In the genomic region with DNA sequence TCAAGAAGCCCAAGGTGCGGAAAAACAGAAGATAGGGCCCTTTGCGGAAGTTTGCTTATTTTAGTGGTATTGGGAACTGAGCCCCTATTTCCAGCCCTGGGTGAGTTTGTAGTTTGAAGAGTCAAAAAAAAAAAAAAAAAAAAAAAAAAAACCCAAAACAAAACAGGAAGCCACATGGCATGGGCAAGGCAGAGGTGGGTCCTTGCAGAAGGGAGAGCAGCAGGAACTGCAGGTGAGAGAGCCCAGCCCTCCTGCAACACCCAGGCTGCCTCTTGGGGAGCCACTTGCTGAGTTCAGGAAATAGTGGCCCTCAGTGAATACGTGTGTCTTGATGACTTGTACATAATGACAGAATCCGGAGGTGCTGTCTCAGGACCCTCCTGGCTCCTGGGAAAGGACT, we compare ENCODE assay signal across 42 mouse cellular contexts. TPM values are rescaled to one million over a fixed set of nuclear protein-coding genes. Genes with fewer than 3 reads are reported as not detected.
A peak's percentile ranks its signal among the peaks of the same experiment; 100 is the strongest.
DNase-seq lines count a peak whose midpoint lies in the region; ATAC-seq and TF ChIP-seq lines count a peak whose summit lies in the region.
"Had no signal": no experiment of that assay in that cellular context is flagged by ENCODE, and none has a peak within 500 bp of the region (broad histone marks: within the 10 kb centered on the region; RNA-seq: fewer than 3 reads in every experiment).

No protein-coding gene starts in this region.

- no peaks in the 10 kb centered on the region; the same call in 1 of the 2 replicates for H3K27me3 ChIP-seq in heart, embryonic 14.5 days (ENCODE audit: control insufficient read depth, insufficient read depth, low read length)
- H3K27me3 ChIP-seq in heart, adult 2 months (ENCODE audit: control insufficient read depth, insufficient read depth, low read length) = no peaks in the 10 kb centered on the region
- H3K27me3 ChIP-seq in limb, embryonic 11.5 days (ENCODE audit: control insufficient read depth, insufficient read depth, low read length) = no peaks in the 10 kb centered on the region
- H3K27me3 ChIP-seq: forebrain, embryonic 15.5 days had no signal

- ATAC-seq in heart, embryonic 14.5 days (ENCODE audit: insufficient number of reproducible peaks, insufficient read depth, low FRiP score, low read depth) = no peak
- ATAC-seq in common myeloid progenitor, adult 5-6 weeks (replicated peaks; ENCODE audit: low read depth, poor library complexity, severe bottlenecking) = peak; percentile 52
- no peak for ATAC-seq in limb, embryonic 11.5 days (ENCODE audit: insufficient number of reproducible peaks, low FRiP score, low TSS enrichment, low read depth)
- ATAC-seq in activated CD4-positive, CD25-positive, alpha-beta regulatory T cell, adult 4 months = no peak
- no peak for ATAC-seq in inflammation-experienced regulatory T-cells, adult 6 months
- ATAC-seq: CD4-positive, CD25-positive, alpha-beta regulatory T cell, adult 4 months; forebrain, embryonic 15.5 days; hindbrain, embryonic 16.5 days; intestine, embryonic 16.5 days; liver, embryonic 12.5 days; liver, postnatal 0 days had no signal

- no peak for DNase-seq in heart, adult 2 months
- peak; percentile 59 for DNase-seq in A20 (ENCODE audit: low read depth, low spot score)
- DNase-seq in limb, embryonic 11.5 days (ENCODE audit: low spot score) = no peak
- DNase-seq in gastrocnemius, postnatal 14 days = no peak
- DNase-seq: adrenal gland, adult 8-10 months; cerebellum, adult 2 months; cerebellum, postnatal 25 days; gastrocnemius, adult 2 months; heart, postnatal 10 days; kidney, adult 8-10 months; kidney, postnatal 10 days; left cerebral cortex, postnatal 4 days; liver, postnatal 0 days; lung, postnatal 14 days; right cerebral cortex, postnatal 4 days; thymus, adult 18-20 months; thymus, postnatal 4 days had no signal

- no peak overlapping the region for H3K4me3 ChIP-seq in heart, embryonic 14.5 days (ENCODE audit: control insufficient read depth in 1 of 2, insufficient read depth in 1 of 2, low read depth in 1 of 2, low read length in 2 of 2)
- H3K4me3 ChIP-seq in heart, adult 2 months = no peak overlapping the region
- no peak overlapping the region for H3K4me3 ChIP-seq in limb, embryonic 11.5 days (ENCODE audit: low read depth, low read length)
- H3K4me3 ChIP-seq: embryonic facial prominence, embryonic 13.5 days; forebrain, embryonic 10.5 days; forebrain, embryonic 15.5 days; gastrocnemius, adult 2 months; liver, embryonic 12.5 days; myocyte; neural tube, embryonic 12.5 days had no signal

- TF ChIP-seq CTCF in heart, adult 2 months (IDR thresholded peaks at IDR 0.05) = no peak

- no peak for TF ChIP-seq EP300 in heart, adult 2 months (IDR thresholded peaks at IDR 0.05; ENCODE audit: insufficient read depth, low read depth, low read length)

- 0 out of 4 replicates have a peak overlapping the region, but pooled peaks of 1 of the 2 experiments have one; percentile 33 for H3K27ac ChIP-seq in heart, embryonic 14.5 days (replicated peaks in 1 of 2; ENCODE audit: control insufficient read depth in 1 of 2, insufficient read depth in 1 of 2, low read depth in 2 of 2, low read length in 2 of 2)
- no peak overlapping the region for H3K27ac ChIP-seq in heart, adult 2 months
- peak overlapping the region; percentile 58 for H3K27ac ChIP-seq in limb, embryonic 11.5 days (replicated peaks; ENCODE audit: low read depth, low read length)
- H3K27ac ChIP-seq: embryonic facial prominence, embryonic 13.5 days; forebrain, embryonic 10.5 days; forebrain, embryonic 15.5 days; gastrocnemius, adult 2 months; liver, embryonic 12.5 days; neural tube, embryonic 12.5 days; stomach, postnatal 0 days had no signal

- intact Hi-C loops in heart, adult 2 months (cut with DNase I) = no loop called here
- intact Hi-C loops in gastrocnemius, postnatal 14 days (cut with DNase I; ENCODE audit: low total_unique reads) = no loop called here

- no peaks in the 10 kb centered on the region for H3K9me3 ChIP-seq in heart, embryonic 14.5 days (ENCODE audit: control insufficient read depth, low read length)
- no peaks in the 10 kb centered on the region for H3K9me3 ChIP-seq in limb, embryonic 11.5 days (ENCODE audit: control insufficient read depth, low read length)
- H3K9me3 ChIP-seq: embryonic facial prominence, embryonic 13.5 days; forebrain, embryonic 10.5 days; forebrain, embryonic 15.5 days; liver, embryonic 12.5 days; neural tube, embryonic 12.5 days had no signal

- H3K4me2 ChIP-seq in heart, embryonic 14.5 days (ENCODE audit: low read length) = peak overlapping the region; percentile 35; the same call in 1 of the 2 replicates
- H3K4me2 ChIP-seq in limb, embryonic 11.5 days (ENCODE audit: low read depth, severe bottlenecking) = no peak overlapping the region
- H3K4me2 ChIP-seq: embryonic facial prominence, embryonic 13.5 days; forebrain, embryonic 15.5 days; heart, embryonic 11.5 days; liver, embryonic 12.5 days; midbrain, embryonic 11.5 days; neural tube, embryonic 12.5 days had no signal

- no peaks in the 10 kb centered on the region for H3K36me3 ChIP-seq in heart, embryonic 14.5 days (ENCODE audit: control insufficient read depth, insufficient read depth, low read length)
- no peaks in the 10 kb centered on the region for H3K36me3 ChIP-seq in heart, adult 2 months (ENCODE audit: control insufficient read depth, insufficient read depth, low read length)
- peaks cover 5% of the 10 kb centered on the region; the same call in 1 of the 2 replicates for H3K36me3 ChIP-seq in limb, embryonic 11.5 days (ENCODE audit: control insufficient read depth, insufficient read depth, low read length)
- H3K36me3 ChIP-seq: forebrain, embryonic 10.5 days; forebrain, embryonic 15.5 days; liver, embryonic 12.5 days; neural tube, embryonic 12.5 days had no signal

- no peak for TF ChIP-seq POLR2A in heart, adult 2 months (IDR thresholded peaks at IDR 0.05; ENCODE audit: insufficient read depth, low read depth, low read length)

- no peaks in the 10 kb centered on the region for H3K79me2 ChIP-seq in heart, adult 2 months (replicated peaks; ENCODE audit: control insufficient read depth, insufficient read depth, low read length)

- no peak overlapping the region for H3K9ac ChIP-seq in heart, embryonic 14.5 days (ENCODE audit: low read length)
- no peak overlapping the region for H3K9ac ChIP-seq in heart, adult 2 months (ENCODE audit: low read depth, low read length)
- no peak overlapping the region for H3K9ac ChIP-seq in limb, embryonic 11.5 days (ENCODE audit: low read length)
- H3K9ac ChIP-seq: forebrain, embryonic 15.5 days; liver, embryonic 12.5 days; liver, postnatal 0 days; neural tube, embryonic 12.5 days had no signal

- H3K4me1 ChIP-seq in heart, embryonic 14.5 days (ENCODE audit: control insufficient read depth in 2 of 2, insufficient read depth in 2 of 2, low read length in 2 of 2) = peaks cover 14 to 15% of the 10 kb centered on the region in 2 experiments
- no peaks in the 10 kb centered on the region for H3K4me1 ChIP-seq in heart, adult 2 months (ENCODE audit: control insufficient read depth, insufficient read depth, low read length)
- peaks cover 27% of the 10 kb centered on the region for H3K4me1 ChIP-seq in limb, embryonic 11.5 days (ENCODE audit: control insufficient read depth, insufficient read depth, low read length)
- H3K4me1 ChIP-seq: forebrain, embryonic 15.5 days had no signal

- 58% methylated on average over 4 of the region's 4 CpGs for WGBS in heart, embryonic 14.5 days
- 72% methylated on average over 4 of the region's 4 CpGs for WGBS in heart, adult 2 months
- WGBS in limb, embryonic 11.5 days = 54% methylated on average over 4 of the region's 4 CpGs

RNA-seq across cellular contexts. Expression of a gene that starts 23.3 kb away (rescaled TPM):
- polyA plus RNA-seq in heart, embryonic 14.5 days (2014; fragmentation: Nextera tagmentation; extraction: Ambion mirVana) = 0.11 and 0.23 TPM in 2 replicates
- total RNA-seq in heart, adult 2 months (2021) = not detected
- polyA plus RNA-seq in heart, adult 2 months (2012; rRNA removed) = 0.09 and 0.55 TPM in 2 replicates
- total RNA-seq in common myeloid progenitor, adult 5-6 weeks (2017) = 0.19 TPM in 1 of 2 replicates, not detected in the other
- 36.3 and 36.7 TPM in 2 replicates for polyA plus RNA-seq in limb, embryonic 11.5 days (2014; fragmentation: Nextera tagmentation; extraction: Ambion mirVana)
- polyA plus RNA-seq in activated CD4-positive, CD25-positive, alpha-beta regulatory T cell, adult 4 months (2017; shearing (Covaris generic)) = not detected
- total RNA-seq in gastrocnemius, postnatal 14 days (2021) = 1 to 10 TPM; 1.7 to 2.6 TPM
- polyA plus RNA-seq in inflammation-experienced regulatory T-cells, adult 6 months (2017; shearing (Covaris generic)) = not detected
- total RNA-seq: adrenal gland, postnatal 4 days; megakaryocyte, adult 5-6 weeks had no signal
- polyA plus RNA-seq: CD4-positive, CD25-positive, alpha-beta regulatory T cell, adult 4 months; intestine, embryonic 16.5 days; liver, postnatal 0 days had no signal

RNA-seq across cellular contexts. Expression of a gene that starts 59.4 kb away (rescaled TPM):
- polyA plus RNA-seq in heart, embryonic 14.5 days (2014; fragmentation: Nextera tagmentation; extraction: Ambion mirVana) = not detected in 2 replicates
- not detected for total RNA-seq in heart, adult 2 months (2021)
- not detected in 2 replicates for polyA plus RNA-seq in heart, adult 2 months (2012; rRNA removed)
- total RNA-seq in common myeloid progenitor, adult 5-6 weeks (2017) = not detected in 2 replicates
- not detected in 2 replicates for polyA plus RNA-seq in limb, embryonic 11.5 days (2014; fragmentation: Nextera tagmentation; extraction: Ambion mirVana)
- polyA plus RNA-seq in activated CD4-positive, CD25-positive, alpha-beta regulatory T cell, adult 4 months (2017; shearing (Covaris generic)) = 1 to 10 TPM in 1 of 2 experiments, not detected in 1; 1.0 TPM
- total RNA-seq in gastrocnemius, postnatal 14 days (2021) = not detected
- polyA plus RNA-seq in inflammation-experienced regulatory T-cells, adult 6 months (2017; shearing (Covaris generic)) = not detected
- total RNA-seq: adrenal gland, adult 8-10 months; adrenal gland, postnatal 4 days; gastrocnemius, adult 2 months; gastrocnemius, postnatal 4 days; heart, postnatal 10 days; layer of hippocampus, postnatal 25 days; left cerebral cortex, adult 8-10 months; left cerebral cortex, postnatal 4 days; megakaryocyte, adult 5-6 weeks; midbrain, postnatal 0 days had no signal
- polyA plus RNA-seq: cerebellum, adult 2 months; embryonic facial prominence, embryonic 13.5 days; forebrain, embryonic 10.5 days; forebrain, embryonic 15.5 days; frontal cortex, adult 2 months; heart, embryonic 11.5 days; hindbrain, embryonic 11.5 days; hindbrain, embryonic 16.5 days; intestine, embryonic 16.5 days; liver, embryonic 12.5 days; liver, postnatal 0 days; midbrain, embryonic 11.5 days; midbrain, postnatal 0 days; myocyte; neural tube, embryonic 12.5 days; spleen, adult 2 months; stomach, postnatal 0 days had no signal

Comparison
In these comparisons a context has a peak if more than half of its experiments do, and no peak if none do; other contexts are left out.
1. RNA of a gene that starts 23.3 kb away (polyA plus RNA-seq): 36.3 to 36.7 TPM in limb, embryonic 11.5 days; 0.09 to 0.55 TPM in heart, adult 2 months, 0.11 to 0.23 TPM in heart, embryonic 14.5 days, not detected in activated CD4-positive, CD25-positive, alpha-beta regulatory T cell, adult 4 months and not detected in inflammation-experienced regulatory T-cells, adult 6 months; every median in the first group is over 10 times any median in the second.